Mouse (Mus musculus) gastrocnemius, postnatal 25 days (tissue): ENCODE data around the gene Dcun1d1. TPM values are rescaled to one million over a fixed set of nuclear protein-coding genes. Genes with fewer than 3 reads are reported as not detected.

Source experiments
- DNase-seq: peaks from one replicate; pipeline ENCODE4 v3.0.0; 2022
- total RNA-seq, 2 experiments: library from RNA; stranded (reverse); gene quantifications; 1 replicate in 1 of 2; 2 replicates in 1 of 2; pipeline ENCODE4 v1.2.3; 2021

Dcun1d1 gene
- total RNA-seq, 2 experiments from 2014 or later: 72.4 to 77.8 TPM

DNA sequence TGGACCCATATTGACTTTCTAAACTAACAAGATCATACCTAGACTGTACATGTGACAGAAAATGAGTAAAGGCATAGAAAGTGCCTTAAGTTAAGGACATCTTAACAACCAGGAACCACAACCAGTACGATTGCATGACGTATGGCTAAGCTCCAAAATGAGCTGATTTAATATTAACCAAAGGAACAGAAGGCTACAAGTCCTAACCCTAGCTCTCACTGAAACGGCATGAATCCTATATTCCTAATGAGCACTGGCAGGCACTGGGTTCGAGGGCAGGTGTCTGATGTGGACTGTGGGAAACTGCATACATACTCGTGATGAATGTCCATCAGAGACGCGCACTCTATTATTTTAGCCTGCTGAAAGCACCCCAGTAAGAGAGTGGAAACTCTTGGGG is 5.9 kb downstream of the Dcun1d1 start:
- DNase-seq: no peak

DNA sequence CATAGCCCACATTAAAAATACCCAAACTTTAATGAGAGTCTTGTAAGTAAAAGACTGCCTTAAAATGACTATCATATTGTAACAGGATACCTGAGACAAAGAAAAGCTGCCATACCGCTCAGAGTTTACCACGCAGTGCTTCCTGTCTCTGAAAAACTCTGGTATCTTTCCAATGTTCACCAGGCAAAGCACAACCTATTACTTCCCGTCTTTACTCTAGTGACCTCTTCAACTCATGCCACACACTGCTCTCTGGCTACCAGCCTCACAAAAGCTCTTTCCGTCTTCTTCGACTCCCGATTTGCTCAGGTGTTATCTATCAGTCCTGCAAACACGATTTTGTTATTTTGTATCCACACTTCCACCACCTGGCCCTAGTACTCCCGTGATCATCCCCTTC is 7.4 kb downstream of the Dcun1d1 start:
- DNase-seq: no peak

DNA sequence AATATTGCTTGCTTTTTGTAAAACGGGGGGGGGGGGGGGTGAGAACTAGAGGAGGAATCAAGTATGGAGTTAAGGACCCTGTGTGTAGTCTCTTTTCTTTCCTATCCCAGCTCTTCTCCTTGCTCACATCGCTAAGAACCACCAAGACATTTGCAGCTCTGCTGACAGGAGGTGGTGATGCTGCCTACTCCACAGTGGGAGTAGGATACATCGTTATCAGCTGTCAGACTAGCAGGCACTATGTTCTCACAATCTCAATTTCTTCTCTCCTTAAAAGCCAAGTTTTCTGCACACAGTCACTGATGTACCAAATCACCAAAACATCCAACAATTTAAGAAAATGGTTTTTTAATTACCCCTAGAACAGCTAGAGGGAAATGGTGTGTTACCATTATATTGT is 7.8 kb downstream of the Dcun1d1 start:
- DNase-seq: no peak

DNA sequence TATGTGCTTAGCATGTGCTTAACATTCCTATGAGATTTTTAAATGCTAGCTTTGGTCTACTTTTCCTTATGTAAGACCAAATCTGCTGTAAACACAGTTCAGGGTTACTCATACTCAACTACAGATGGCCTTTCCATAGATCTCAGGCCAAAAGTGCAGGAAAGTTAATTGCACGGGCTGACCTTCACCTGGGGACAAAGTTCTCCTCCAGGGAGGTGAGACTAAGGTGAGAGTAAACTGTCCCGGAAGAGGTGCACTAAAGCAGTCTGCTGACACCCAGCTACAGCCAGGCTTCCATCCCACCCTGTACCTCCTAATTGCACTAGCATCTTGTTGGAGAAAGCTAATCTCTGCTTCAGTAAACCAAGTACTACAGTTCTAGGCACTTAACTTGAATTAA is 11.4 kb downstream of the Dcun1d1 start:
- DNase-seq: no peak

DNA sequence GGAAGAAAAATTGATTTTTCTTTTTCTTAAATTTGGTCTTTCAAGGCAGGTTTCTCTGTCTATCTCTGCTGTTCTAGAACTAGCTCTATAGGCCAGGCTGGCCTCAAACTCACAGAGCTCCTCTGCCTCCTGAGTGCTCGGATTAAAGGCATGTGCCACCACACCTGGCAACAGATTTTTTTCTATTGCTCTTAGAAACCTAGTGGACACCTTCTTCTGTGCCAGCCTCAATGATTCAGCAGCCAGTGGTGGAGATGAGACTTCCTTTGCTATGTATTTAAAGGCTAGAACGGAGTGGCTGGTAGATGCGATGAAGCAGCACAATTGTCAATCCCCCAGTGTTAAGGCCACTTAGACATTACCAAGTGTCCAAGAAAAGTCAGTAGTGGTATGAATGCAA is 13.2 kb downstream of the Dcun1d1 start:
- no peak for DNase-seq

DNA sequence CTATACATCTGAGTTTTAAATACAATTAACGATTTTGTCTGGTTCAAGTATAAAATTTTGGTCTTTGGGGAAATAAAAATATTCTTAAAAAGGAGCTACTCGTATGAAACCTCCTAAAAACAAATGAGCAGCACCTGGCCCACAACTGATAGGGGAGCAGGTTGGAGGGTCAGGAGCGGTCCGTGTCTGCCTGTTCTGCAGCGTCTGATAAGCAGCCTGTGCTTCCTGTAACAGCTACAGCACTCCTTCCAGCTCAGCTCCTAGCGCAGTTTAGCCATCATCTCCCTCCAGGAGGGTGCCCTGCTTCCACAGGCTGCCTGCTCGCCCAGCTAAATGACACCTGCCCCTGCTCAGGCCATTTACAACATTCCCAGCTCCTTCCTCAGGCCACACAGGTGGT is 13.8 kb downstream of the Dcun1d1 start:
- no peak for DNase-seq

DNA sequence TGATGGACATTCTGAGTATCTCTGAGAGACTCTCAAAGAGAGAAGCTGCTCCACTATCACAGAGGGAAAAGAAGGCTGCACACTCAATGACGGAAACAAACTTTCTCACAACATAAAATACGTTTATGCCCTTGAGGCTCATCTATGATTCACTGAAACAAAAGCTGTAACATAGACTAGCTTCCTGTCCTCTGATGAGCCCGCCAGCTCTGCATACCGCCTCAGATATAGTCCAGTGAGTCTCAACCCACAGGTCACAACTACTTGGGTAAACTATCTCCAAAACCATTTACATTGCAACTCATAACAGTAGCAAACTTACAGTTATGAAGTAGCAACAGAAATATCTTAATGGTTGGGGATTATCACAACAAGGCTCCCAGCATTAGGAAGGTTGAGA is 14.7 kb downstream of the Dcun1d1 start:
- DNase-seq: no peak

DNA sequence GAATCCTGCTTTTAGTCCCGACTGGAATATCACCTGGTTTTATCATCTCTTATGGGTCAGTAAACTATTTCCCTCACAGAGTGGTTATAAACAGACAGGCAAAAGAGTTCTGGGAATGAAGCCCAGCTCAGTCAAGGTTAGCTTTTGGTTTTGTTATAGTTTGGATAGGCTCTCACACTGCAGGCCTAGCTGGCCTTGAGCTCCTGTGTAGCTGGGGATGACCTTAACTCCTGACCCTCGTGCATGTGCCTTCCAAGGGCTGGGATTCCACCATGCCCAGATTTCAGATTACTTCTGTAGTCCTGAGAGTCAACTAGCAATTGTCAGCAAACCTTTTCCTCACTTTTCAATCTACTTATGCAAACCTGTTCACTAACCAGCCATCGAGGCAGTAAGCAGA is 19.0 kb downstream of the Dcun1d1 start:
- DNase-seq: no peak

DNA sequence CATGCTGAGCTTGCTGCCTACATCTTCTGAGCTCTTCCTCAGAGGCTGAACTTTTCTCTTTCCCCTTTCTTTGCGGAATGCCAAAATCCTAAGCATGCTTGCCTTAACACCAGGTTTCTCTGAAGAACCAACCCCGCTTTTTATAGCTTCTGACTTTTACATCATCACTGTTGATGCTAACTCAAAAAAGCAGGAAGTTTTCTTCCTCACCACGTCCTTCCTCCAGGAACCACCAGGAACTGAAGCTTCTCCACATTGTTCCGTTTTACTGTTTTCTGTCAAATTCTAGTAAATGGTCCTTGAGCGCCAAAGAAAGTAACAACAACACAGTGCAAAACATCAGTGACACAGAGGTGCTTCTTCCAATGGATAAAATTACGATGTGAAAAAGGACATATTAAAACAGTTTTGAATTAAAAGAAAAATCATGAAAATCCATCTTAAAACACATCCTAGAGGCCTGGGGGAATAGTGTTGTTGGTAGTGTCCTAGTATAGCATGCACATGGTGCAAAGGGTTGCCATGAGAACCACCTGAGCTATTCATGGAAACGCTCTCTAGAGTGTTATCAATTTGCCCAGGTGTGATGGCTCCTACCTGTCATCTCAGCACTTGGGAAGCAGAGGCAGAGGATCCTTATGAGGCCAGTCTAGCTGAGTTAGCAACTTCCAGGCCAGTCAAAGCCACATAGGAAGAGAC is 28.1 kb downstream of the Dcun1d1 start:
- DNase-seq: no peak

DNA sequence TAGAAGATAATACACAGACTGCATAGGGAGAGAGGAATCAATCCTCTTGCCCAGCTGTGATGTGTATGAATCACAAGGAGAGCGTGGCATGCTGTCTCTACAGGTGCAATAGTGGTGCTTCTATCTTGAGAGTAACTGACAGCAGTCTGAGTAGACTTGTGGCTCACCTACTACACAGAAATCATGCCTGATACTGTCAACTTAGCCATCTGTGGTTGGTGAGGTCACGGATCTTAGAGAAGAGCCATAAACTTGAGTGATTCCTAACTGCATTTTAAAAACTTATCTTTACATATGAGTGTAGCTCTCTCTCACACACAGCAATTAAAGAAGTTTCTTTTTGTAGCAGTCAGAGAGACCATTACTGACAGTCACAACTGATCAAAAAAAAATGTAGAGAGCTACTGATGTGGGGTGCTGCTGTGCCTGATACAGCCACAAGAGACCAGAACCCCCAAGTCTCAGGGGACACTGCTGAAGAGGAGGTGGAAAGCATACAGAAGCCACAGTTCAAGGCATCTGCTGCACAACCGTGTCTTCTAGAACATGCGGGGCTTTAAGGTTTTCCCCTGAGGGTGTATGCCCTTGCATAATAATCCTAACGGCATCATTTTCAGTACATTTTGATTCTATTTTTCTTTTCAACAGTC is 36.6 kb downstream of the Dcun1d1 start:
- DNase-seq: no peak

DNA sequence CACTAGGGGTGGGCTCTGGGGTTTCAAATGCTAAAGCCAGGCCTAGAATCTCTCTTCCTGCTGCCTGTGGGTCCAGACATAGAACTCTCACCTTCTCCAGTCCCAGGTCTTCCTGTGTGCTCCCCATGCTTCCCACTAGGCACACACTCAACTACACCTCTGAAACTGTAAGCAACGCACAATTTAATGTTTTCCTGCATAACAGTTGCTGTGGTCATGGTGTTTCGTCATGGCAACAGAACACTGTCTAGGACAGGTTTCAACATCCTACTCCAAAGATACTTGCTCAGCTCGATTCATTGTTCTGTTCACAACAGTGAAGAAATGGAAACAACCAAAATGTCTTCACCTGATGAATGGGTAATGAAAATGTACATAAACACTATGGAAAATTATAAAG is 38.1 kb downstream of the Dcun1d1 start:
- DNase-seq: no peak

DNA sequence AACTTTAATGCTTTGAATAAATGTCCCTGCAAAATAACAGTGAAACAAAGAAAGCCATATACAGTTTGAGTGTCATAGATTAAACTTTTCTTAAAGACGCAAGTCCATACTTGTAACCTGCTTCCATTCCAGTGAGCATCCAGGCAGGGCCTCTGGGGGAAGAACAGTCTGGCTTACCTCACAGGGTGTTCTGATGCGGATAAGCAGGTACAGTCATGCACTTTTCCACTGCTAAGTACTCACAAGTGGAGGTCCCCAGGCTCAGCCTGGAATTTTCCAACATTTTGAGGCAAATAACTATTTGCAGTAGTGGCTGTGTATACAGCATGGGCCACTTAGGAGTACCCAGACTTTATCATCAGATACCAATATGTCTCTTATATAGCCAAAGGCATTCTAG is 39.3 kb downstream of the Dcun1d1 start:
- DNase-seq: no peak

DNA sequence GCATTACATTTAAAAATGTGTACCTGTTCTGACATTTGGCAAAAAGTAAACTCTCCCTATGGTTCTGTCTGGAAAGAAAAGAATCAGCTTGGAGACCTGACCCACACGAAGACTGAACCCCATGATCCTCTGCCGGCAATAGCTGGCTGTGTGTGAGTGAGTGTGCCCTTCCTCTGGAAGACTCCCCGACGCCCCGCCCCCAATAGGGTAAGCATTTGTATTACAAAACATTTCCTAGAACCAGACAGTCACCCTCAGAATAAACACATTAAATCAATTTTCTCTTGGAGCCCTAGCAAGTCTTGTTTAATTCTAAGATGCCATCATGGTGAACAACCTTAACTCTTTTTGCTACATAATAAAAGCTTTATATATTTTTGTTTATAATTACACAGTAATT is 44.1 kb downstream of the Dcun1d1 start:
- DNase-seq: no peak

DNA sequence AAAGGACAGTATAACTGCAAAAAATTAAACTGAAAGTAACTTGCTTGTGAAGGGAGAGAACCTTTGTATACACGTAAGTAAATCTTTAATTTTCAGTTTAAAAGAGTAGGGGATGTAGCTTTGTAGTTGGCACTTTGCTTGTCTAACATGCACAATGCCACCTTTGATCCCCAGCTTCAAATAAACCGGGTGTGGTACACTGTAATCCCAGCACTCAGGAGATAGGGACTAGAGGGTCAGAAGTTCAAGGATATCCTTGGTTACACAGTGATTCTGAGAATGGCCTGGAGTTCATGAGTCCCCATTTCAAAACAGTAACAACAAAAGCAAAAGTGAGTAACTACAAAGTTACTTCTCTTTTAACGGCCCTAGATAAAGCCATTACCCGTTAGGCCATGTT is 46.1 kb downstream of the Dcun1d1 start:
- no peak for DNase-seq

DNA sequence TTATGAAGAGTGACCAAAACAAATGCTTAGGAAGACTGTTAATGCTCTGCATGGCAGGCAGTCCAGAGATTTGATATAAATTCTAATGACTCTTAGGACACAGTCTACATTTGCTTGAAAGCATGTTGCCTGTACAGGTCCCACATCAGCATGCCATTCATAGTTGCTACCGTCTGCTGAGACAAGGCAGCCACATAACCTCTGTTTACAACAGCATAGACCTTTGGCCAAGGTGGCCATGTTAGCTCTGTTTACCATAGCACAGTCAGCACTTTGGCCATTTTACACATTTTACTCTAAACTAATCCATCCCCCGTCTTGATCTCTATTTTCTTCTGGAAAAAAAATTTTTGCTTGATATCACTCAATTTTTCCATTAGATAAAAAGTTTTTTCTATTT is 47.7 kb downstream of the Dcun1d1 start:
- no peak for DNase-seq

DNA sequence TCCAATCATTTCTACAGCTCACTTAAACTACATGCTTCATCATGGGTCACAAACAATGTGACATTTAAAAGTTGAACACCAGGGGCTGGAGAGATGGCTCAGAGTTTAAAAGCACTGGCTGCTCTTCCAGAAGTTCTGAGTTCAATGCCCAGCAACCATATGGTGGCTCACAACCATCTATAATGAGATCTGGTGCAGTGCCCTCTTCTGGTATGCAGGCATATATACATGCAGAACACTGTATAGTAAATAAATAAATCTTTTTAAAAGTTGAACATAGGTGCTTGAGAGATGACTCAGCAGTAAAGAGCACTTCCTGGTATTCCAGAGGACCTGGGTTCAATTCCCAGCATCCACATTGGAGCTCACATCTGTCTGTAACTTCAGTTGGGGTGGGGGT is 54.0 kb downstream of the Dcun1d1 start:
- no peak for DNase-seq

DNA sequence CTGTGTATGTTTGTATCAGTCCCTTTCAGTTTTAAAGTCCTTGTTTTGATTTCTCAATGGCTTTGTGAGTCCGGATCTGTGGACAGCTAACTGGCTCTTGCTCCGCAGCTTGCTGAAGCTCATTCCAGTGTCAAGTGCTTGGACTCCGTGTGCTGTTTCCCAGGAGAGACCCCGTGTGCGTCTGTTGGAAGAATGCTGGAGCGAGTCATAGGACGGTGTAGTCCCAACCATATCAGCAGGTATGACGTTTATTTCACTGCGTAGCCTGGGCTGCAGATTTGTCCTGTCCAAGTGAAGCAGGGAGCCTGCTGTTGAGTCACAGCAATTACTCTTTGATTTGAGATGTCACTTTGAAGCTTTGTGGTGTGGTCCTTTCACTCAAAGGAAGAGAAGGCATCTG is 87.9 kb downstream of the Dcun1d1 start:
- no peak for DNase-seq

Other genes with a start within 250 kb of the Dcun1d1 start
- 10 to 100 TPM; 16.1 to 19.6 TPM for gene Atp11b, start 183.3 kb downstream of the Dcun1d1 start, total RNA-seq
- 10 to 100 TPM; 33.0 to 37.0 TPM for gene Mccc1, start 63.2 kb upstream of the Dcun1d1 start, total RNA-seq
- not detected for gene Ccdc144b, start 116.1 kb upstream of the Dcun1d1 start, total RNA-seq
- gene Acad9, start 128.5 kb upstream of the Dcun1d1 start, total RNA-seq: 10 to 100 TPM; 22.3 to 24.1 TPM
- 1 to 10 TPM; 1.6 to 1.8 TPM for gene D3Ertd254e, start 213.6 kb upstream of the Dcun1d1 start, total RNA-seq